Mouse (Mus musculus) liver, embryonic 14.5 days (tissue): ENCODE measurements around the gene Fyn.

ENCODE experiments used
- CTCF ChIP-seq: IDR thresholded peaks from 2 replicates; pipeline ENCODE4 v1.5.1; 2016; ENCODE audit warnings: antibody characterized with exemption, low read depth, control low read depth
- EP300 ChIP-seq: IDR thresholded peaks from 2 replicates; pipeline ENCODE4 v1.6.1; 2016; ENCODE audit warnings: antibody characterized with exemption, low read depth

GRCm38 (mm10) chr10:39611234-39611633 is 242.6 kb downstream of the Fyn start:
- TF ChIP-seq EP300, result no peak
- no peak for TF ChIP-seq CTCF
